27 mouse cellular contexts compared by ENCODE assay signal in genomic region chr5:21914776-21915175, GRCm38 (mm10). TPM values are rescaled to one million over a fixed set of nuclear protein-coding genes. Genes with fewer than 3 reads are reported as not detected.
DNase-seq lines count a peak whose midpoint lies in the region; ATAC-seq and TF ChIP-seq lines count a peak whose summit lies in the region.
"Had no signal": no experiment of that assay in that cellular context is flagged by ENCODE, and none has a peak within 500 bp of the region (broad histone marks: within the 10 kb centered on the region; RNA-seq: fewer than 3 reads in every experiment).

No protein-coding gene starts in this region.

- no peaks in the 10 kb centered on the region for H3K27me3 ChIP-seq in intestine, embryonic 15.5 days (replicated peaks)
- H3K27me3 ChIP-seq in intestine, postnatal 0 days (replicated peaks; ENCODE audit: control insufficient read depth, insufficient read depth, low read length), result no peaks in the 10 kb centered on the region
- no peaks in the 10 kb centered on the region for H3K27me3 ChIP-seq in limb, embryonic 11.5 days (ENCODE audit: control insufficient read depth, insufficient read depth, low read length)
- H3K27me3 ChIP-seq: embryonic facial prominence, embryonic 15.5 days; hindbrain, embryonic 15.5 days had no signal

- DNase-seq in adrenal gland, adult 2 months, result peak; percentile 61
- no peak for DNase-seq in adrenal gland, postnatal 4 days (ENCODE audit: low spot score in 2 of 2)
- DNase-seq in adrenal gland, postnatal 10 days, result peak; percentile 22
- DNase-seq in limb, embryonic 11.5 days (ENCODE audit: low spot score), result peak; percentile 8
- no peak for DNase-seq in gastrocnemius, postnatal 14 days
- DNase-seq: cerebellum, adult 11 months; cerebellum, adult 8-10 months; cerebellum, postnatal 14 days; embryo, embryonic 11 days; gastrocnemius, adult 2 months; gastrocnemius, postnatal 36 days; heart, adult 18-20 months; heart, postnatal 36 days; kidney, adult 11 months had no signal

- H3K9ac ChIP-seq in intestine, embryonic 15.5 days, result no peak overlapping the region
- H3K9ac ChIP-seq in intestine, postnatal 0 days (ENCODE audit: low read depth, low read length), result no peak overlapping the region
- H3K9ac ChIP-seq in limb, embryonic 11.5 days (ENCODE audit: low read length), result no peak overlapping the region
- H3K9ac ChIP-seq: embryonic facial prominence, embryonic 15.5 days; hindbrain, embryonic 15.5 days had no signal

- no peak overlapping the region for H3K4me2 ChIP-seq in intestine, embryonic 15.5 days (replicated peaks)
- no peak overlapping the region for H3K4me2 ChIP-seq in intestine, postnatal 0 days (replicated peaks; ENCODE audit: low read depth)
- no peak overlapping the region for H3K4me2 ChIP-seq in limb, embryonic 11.5 days (ENCODE audit: low read depth, severe bottlenecking)
- H3K4me2 ChIP-seq: embryonic facial prominence, embryonic 15.5 days; hindbrain, embryonic 15.5 days had no signal

- no peak overlapping the region for H3K4me3 ChIP-seq in intestine, embryonic 15.5 days (replicated peaks)
- H3K4me3 ChIP-seq in intestine, postnatal 0 days (ENCODE audit: low read depth, low read length), result no peak overlapping the region
- no peak overlapping the region for H3K4me3 ChIP-seq in limb, embryonic 11.5 days (ENCODE audit: low read depth, low read length)
- H3K4me3 ChIP-seq: embryonic facial prominence, embryonic 15.5 days; erythroblast, embryonic 14.5 days; forebrain, embryonic 10.5 days; gastrocnemius, adult 2 months; heart, embryonic 10.5 days; hindbrain, embryonic 15.5 days had no signal

- 57% methylated on average over 3 of the region's 3 CpGs for WGBS in intestine, embryonic 15.5 days
- 59% methylated on average over 3 of the region's 3 CpGs for WGBS in intestine, postnatal 0 days
- WGBS in limb, embryonic 11.5 days, result 63% methylated on average over 3 of the region's 3 CpGs

- H3K4me1 ChIP-seq in intestine, embryonic 15.5 days (replicated peaks), result no peaks in the 10 kb centered on the region
- no peaks in the 10 kb centered on the region for H3K4me1 ChIP-seq in intestine, postnatal 0 days (replicated peaks; ENCODE audit: control insufficient read depth, insufficient read depth, low read length)
- no peaks in the 10 kb centered on the region for H3K4me1 ChIP-seq in limb, embryonic 11.5 days (ENCODE audit: control insufficient read depth, insufficient read depth, low read length)
- H3K4me1 ChIP-seq: embryonic facial prominence, embryonic 15.5 days; forebrain, embryonic 10.5 days; heart, embryonic 10.5 days; hindbrain, embryonic 15.5 days had no signal

- peak; percentile 39; the same call in 1 of the 2 replicates for ATAC-seq in intestine, embryonic 15.5 days
- ATAC-seq in intestine, postnatal 0 days, result no peak
- no peak for ATAC-seq in limb, embryonic 11.5 days (ENCODE audit: insufficient number of reproducible peaks, low FRiP score, low TSS enrichment, low read depth)
- ATAC-seq: forebrain, embryonic 14.5 days had no signal

- H3K27ac ChIP-seq in intestine, embryonic 15.5 days, result no peak overlapping the region
- H3K27ac ChIP-seq in intestine, postnatal 0 days (ENCODE audit: low read depth, low read length), result no peak overlapping the region
- H3K27ac ChIP-seq in limb, embryonic 11.5 days (replicated peaks; ENCODE audit: low read depth, low read length), result no peak overlapping the region
- H3K27ac ChIP-seq: embryonic facial prominence, embryonic 15.5 days; forebrain, embryonic 10.5 days; gastrocnemius, adult 2 months; heart, embryonic 10.5 days; hindbrain, embryonic 15.5 days had no signal

- H3K9me3 ChIP-seq in intestine, embryonic 15.5 days, result no peaks in the 10 kb centered on the region
- no peaks in the 10 kb centered on the region for H3K9me3 ChIP-seq in intestine, postnatal 0 days (ENCODE audit: control insufficient read depth)
- no peaks in the 10 kb centered on the region for H3K9me3 ChIP-seq in limb, embryonic 11.5 days (ENCODE audit: control insufficient read depth, low read length)
- H3K9me3 ChIP-seq: embryonic facial prominence, embryonic 15.5 days; heart, embryonic 10.5 days; hindbrain, embryonic 15.5 days had no signal

- intact Hi-C loops in gastrocnemius, postnatal 14 days (cut with DNase I; ENCODE audit: low total_unique reads), result no loop called here

- H3K36me3 ChIP-seq in intestine, embryonic 15.5 days, result no peaks in the 10 kb centered on the region
- H3K36me3 ChIP-seq in intestine, postnatal 0 days (ENCODE audit: control insufficient read depth, insufficient read depth), result no peaks in the 10 kb centered on the region
- no peaks in the 10 kb centered on the region for H3K36me3 ChIP-seq in limb, embryonic 11.5 days (ENCODE audit: control insufficient read depth, insufficient read depth, low read length)
- H3K36me3 ChIP-seq: embryonic facial prominence, embryonic 15.5 days; forebrain, embryonic 10.5 days; heart, embryonic 10.5 days; hindbrain, embryonic 15.5 days had no signal

- no peak for TF ChIP-seq CTCF in intestine, postnatal 0 days (IDR thresholded peaks at IDR 0.05; ENCODE audit: low read depth)

RNA-seq across cellular contexts. Expression of gene Slc26a5, which starts 49.4 kb away (rescaled TPM):
- under 1 TPM in 1 of 2 experiments, not detected in 1; 0.14 TPM for total RNA-seq in adrenal gland, adult 2 months (2021)
- polyA plus RNA-seq in adrenal gland, adult 2 months (2012; rRNA removed), result not detected in 2 replicates
- under 1 TPM; 0.14 to 0.23 TPM for total RNA-seq in adrenal gland, postnatal 4 days (2021)
- not detected in 2 replicates for polyA plus RNA-seq in intestine, embryonic 15.5 days (2015; fragmentation: Nextera tagmentation; extraction: Ambion mirVana)
- polyA plus RNA-seq in intestine, postnatal 0 days (2015; fragmentation: Nextera tagmentation; extraction: Ambion mirVana), result 0.07 TPM in 1 of 2 replicates, not detected in the other
- not detected for total RNA-seq in adrenal gland, postnatal 10 days (2021)
- 0.06 and 0.45 TPM in 2 replicates for polyA plus RNA-seq in limb, embryonic 11.5 days (2014; fragmentation: Nextera tagmentation; extraction: Ambion mirVana)
- total RNA-seq in gastrocnemius, postnatal 14 days (2021), result not detected
- total RNA-seq: common myeloid progenitor, adult 5-6 weeks; gastrocnemius, adult 2 months; gastrocnemius, postnatal 36 days; heart, adult 18-20 months; heart, postnatal 36 days had no signal
- polyA plus RNA-seq: C2C12; embryonic facial prominence, embryonic 11.5 days; embryonic facial prominence, embryonic 15.5 days; erythroblast, embryonic 14.5 days; forebrain, embryonic 14.5 days; heart, embryonic 10.5 days; heart, embryonic 16.5 days; hindbrain, embryonic 11.5 days had no signal

Comparison
In these comparisons a context has a peak if more than half of its experiments do, and no peak if none do; other contexts are left out.
1. DNase-seq: peak in adrenal gland, adult 2 months (single experiment), adrenal gland, postnatal 10 days (single experiment) and limb, embryonic 11.5 days (single experiment); none in adrenal gland, postnatal 4 days (0 of 2) and gastrocnemius, postnatal 14 days (single experiment).